Mouse (Mus musculus) brain, embryonic 14.5 days (tissue): ENCODE measurements around the gene Zdhhc1.

Experiments
- CTCF ChIP-seq: fragments of 200-500 bp; IDR thresholded peaks from 2 replicates; pipeline ENCODE4 v1.5.1; 2012; ENCODE audit warnings: inconsistent platforms, mild to moderate bottlenecking, moderate library complexity, borderline replicate concordance; ENCODE audit not compliant: insufficient read depth, insufficient read length; ENCODE audit errors: extremely low read depth
- POLR2A ChIP-seq: fragments of 200-500 bp; IDR thresholded peaks from 2 replicates; pipeline ENCODE4 v1.6.1; 2012; ENCODE audit warnings: mild to moderate bottlenecking, inconsistent platforms, borderline replicate concordance; ENCODE audit not compliant: poor library complexity, insufficient read depth, insufficient read length, severe bottlenecking; ENCODE audit errors: extremely low read depth

- TF ChIP-seq CTCF (no peak), POLR2A (no peak)
These were observed 48.0 kb upstream of the Zdhhc1 start for GRCm38 (mm10) chr8:105544544-105545205.
